Mouse (Mus musculus) heart, adult 2 months (tissue): ENCODE measurements at regions not wholly inside any gene's neighbourhood (a gene's known extent, or its start where the extent isn't known, plus 50 kb on each side); places are given as distances from the start of the nearest gene placed in this dataset.

Source experiments
- CTCF ChIP-seq: fragments of 200-600 bp; IDR thresholded peaks from 2 replicates; pipeline ENCODE4 v1.8.1; 2022; ENCODE audit warnings: antibody characterized with exemption, mild to moderate bottlenecking, moderate library complexity
- POLR2A ChIP-seq: fragments of 200-500 bp; IDR thresholded peaks from 2 replicates; pipeline ENCODE4 v1.6.1; 2011; ENCODE audit warnings: mild to moderate bottlenecking, low read depth, low read length, control low read depth; ENCODE audit not compliant: insufficient read depth

- TF ChIP-seq POLR2A = no peak
- no peak for TF ChIP-seq CTCF
Measured at GRCm38 (mm10) chr15:67037647-67038046, 536.9 kb upstream of the Lrrc6 start.
